Mouse (Mus musculus) liver, adult 2 months (tissue): ENCODE measurements around the gene Clasp1.

Experiments
- CTCF ChIP-seq: fragments of 200-500 bp; IDR thresholded peaks from 2 replicates; pipeline ENCODE4 v1.5.1; 2011; ENCODE audit warnings: low read depth, low read length, control low read depth
- POLR2A ChIP-seq: fragments of 200-500 bp; IDR thresholded peaks from 2 replicates; pipeline ENCODE4 v1.6.1; 2011; ENCODE audit warnings: low read length, control low read depth; ENCODE audit not compliant: insufficient read depth; ENCODE audit errors: extremely low read depth

GRCm38 (mm10) chr1:118428354-118429084 is 39.7 kb downstream of the Clasp1 start:
- no peak for TF ChIP-seq CTCF
- no peak for TF ChIP-seq POLR2A
